Mouse (Mus musculus) embryo, embryonic 11 days (tissue): ENCODE measurements around the gene Kifc3.

Experiments
- DNase-seq: peaks from one replicate; pipeline ENCODE4 v3.0.0-alpha.2; 2015

Kifc3 gene

GRCm38 (mm10) chr8:95059812-95060533, 142.6 kb downstream of the Kifc3 start:
- DNase-seq = no peak

DNA sequence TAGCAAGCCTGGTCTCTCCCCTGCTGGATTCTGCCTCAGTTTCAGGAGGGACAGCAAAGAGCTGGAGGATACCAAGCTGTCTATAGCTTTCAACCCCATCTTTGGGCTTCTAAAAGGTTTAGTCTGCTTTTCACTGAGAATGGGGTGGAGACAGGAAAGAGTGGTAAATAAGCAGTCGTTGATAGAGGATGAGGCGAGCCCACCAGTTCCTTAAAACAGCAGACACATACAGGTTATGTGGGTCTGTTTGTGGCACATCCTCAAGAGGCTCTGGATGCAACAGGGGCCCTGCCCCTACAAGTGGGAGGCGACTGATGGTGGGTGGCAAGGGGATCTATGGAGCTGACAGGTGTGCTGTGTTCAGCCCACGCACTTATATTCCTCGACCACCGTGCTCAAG, 144.0 kb downstream of the Kifc3 start:
- no peak for DNase-seq

DNA sequence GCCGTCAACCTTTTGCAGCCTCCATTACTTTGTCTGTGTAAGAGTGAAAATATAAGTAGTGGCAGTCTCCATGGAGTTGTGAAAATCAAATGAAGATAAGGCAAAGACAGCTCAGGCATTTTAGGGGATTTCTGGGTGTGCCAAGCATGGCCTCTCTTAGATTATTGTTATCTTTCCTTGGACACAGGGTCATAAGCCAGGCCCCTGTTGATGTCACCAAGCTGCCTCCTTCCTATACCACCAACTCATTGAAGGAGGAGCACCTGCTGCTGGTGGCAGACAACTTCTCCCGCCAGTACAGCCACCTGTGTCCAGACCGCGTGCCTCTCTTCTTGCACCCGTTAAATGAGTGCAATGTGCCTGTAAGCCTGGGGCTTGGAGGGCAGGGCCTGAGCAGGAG, 146.2 kb downstream of the Kifc3 start:
- no peak for DNase-seq

GRCm38 (mm10) chr8:95054927-95055510, 147.6 kb downstream of the Kifc3 start, which contains the start of gene Drc7:
Gene Drc7, plus strand, starts transcription at chr8:95055103.
- peak; percentile 44 for DNase-seq

DNA sequence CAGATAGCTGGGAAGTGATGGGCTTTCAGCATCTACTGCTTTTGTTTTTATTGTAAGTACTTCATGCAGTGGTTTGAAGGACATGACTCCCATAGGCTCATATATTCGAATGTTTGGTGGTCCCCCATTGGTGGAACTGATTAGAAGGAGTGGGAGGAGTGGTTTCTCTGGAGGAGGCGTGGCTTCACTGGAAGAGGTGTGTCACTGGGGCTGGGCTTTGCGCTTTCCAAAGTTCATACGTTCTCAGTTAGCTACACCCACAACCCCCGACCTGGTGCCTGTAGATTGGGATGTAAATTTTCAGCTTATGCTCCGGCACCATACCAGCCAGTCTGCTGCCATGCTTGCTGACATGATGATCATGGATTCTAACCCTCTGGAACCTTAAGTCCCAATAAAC, 148.2 kb downstream of the Kifc3 start:
- DNase-seq = no peak
